Mouse (Mus musculus): Measurements from ENCODE around the gene Slc25a33.

Gene Slc25a33

DNA sequence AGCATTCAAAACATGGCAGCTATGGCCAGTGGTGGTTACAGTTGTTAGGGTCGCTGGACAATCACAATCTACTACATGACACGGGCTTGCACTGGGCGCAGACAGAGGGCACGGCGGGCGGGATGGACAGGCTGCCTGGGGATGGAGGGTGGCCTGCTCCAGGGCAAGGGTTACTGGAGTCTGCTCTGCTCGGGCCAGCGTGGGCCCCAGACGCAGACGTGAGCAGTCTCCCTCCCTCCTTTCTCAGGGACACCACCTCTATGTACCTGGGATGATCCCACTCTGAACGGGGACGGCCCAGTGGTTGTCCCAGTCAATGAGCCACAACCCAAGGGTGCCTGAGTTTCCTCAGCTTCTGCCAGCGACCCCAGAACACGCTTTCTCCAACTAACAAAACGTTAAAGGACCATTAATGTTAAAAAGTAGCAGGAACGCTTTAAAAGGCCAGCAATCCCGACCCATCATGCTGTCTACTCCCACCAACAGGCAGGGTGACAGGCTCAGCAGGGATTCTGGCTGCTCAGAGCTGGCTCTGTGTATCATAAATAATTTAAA lies 49.1 kb downstream of the Slc25a33 start:
- no peak for DNase-seq

DNA sequence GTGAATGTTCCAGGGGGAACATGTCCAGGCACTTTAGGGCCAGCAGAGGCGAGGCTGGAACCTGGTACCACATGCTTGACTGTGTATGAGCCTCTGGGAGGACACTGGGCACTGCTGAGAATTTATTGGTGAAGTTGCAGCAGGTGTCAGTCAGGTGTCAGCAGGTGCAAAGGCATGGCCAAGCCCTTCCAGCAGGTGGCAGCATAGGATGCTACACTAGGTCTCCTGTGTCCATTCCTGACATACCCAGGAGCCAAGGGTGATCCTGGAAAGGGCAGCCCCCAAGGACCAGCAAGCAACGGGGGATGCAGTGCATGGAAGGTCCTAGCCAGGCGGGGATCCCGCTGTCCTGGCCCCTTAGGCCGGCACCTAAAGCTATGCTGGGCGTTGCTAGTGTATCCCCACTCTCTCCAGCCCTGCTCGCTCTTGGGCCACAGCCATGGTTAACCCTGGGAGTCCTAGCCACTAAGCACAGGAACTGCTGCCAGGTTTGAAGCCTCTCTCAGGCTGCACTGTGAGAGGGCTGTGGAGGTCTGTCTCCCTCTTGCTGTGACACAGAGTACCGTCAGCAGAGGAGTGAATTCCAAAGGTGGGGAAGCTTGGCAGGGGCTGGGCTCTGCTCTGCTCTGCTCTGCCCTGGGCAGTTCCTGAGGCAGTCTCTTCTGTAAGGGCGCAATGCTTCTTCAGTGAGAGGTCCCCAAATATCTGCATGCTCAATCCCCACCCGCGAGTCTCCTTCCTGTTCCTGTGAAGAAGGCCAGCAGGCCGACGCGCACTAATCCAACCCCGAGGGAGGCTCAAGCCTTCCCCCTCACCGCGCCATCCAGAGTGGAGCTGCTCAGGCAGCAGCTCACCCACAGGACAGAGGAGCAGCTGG lies 50.0 kb downstream of the Slc25a33 start:
- peak in 1 of 2 experiments; percentile 46 for DNase-seq

DNA sequence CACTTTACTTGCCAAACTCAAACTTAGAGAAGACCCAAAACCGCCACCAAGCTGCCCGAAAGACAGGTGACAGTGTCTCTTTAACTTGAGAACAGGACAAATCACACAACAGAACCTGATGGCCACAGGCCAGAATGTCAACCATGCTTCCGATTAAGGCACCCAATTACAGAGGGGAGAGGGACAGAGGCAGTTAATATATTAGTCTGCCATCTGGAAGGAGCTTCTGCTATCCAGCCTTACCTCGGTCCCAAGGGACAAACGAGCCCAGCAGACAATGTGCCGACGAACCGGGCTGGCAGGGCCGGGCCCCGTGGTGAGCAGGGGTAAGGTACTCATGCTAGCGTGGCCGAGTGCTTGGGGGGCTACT lies 51.1 kb downstream of the Slc25a33 start:
- DNase-seq = no peak

DNA sequence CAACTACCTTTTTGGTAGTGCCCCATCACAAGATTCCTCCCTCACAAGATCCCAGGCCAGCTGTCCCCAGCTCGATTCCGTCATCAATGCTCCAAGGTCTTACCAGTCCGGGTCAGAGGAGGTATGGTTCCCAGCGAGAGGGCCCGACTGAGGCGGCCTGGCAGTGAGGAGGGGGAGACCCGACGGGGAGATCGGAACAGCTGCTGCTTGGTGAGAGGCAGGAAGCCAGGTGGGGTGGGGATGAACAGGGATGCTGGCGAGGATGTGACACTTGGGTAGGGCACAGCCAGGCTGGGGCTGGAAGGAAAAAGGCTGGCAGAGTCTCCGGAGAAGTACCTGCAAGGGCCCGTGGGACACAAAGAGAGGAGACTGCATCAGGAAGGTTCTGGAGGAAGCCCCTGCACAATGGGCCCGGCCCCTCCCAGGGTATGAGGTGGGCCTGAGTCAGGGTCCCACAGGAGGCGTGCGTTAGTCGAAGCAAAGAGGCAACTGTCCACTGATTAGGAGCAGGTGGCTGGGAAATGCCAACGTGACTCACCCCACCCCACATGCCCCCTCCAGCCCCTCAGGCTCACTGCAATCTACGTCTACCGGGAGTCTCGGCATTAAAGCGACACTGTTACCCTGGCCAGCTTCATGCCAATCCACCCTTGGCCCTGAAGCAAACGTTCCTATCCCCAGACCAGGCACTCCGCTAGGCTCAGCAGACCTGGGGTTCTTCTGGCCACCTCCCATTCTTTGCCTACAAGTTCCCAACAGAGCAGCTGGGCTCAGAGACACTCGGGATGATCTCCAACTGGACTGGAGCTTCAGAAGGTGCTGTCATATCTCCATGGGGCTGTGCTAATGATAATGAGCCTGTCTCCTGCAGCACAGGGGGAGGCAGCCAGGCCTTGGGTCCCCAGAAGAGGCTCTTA lies 51.7 kb downstream of the Slc25a33 start:
- DNase-seq = no peak

DNA sequence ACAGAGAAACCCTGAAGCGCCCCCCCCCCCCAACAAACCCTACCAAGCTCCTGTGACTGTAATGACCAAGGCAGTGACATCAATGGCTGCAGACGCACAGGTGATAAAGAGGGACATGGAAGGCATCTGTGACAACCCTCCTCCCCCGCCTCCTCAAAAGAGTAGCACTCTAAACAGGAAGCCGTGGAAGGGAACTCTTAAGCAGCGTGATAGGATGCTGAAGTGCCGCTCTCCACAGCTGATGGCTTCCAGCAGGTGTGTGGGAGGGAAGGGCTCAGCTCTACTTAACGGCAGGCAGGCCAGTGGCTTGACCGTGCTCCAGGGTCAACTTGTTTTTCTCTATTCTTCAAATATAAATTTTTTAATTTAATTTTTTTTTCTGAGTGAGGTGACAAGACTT lies 52.9 kb downstream of the Slc25a33 start:
- no peak for DNase-seq

DNA sequence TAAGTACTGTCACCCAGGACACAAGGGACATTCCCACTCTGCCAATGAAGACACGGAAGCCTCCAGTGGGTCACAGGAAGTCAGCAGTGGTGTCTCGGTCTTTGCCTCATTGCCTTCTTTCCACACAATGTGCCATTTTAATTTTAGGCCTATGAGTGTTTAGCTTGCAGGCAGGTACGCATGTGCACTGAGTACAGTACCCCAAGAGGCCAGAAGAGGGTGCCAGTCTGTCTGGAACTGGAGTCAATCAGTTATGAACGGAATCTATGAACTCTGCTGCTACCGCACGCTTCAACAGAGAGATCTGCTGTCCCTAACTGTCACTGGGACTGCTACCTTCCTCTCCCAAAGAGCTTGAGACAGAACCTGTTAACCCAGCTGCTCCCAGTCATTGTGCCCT lies 54.4 kb downstream of the Slc25a33 start:
- no peak for DNase-seq

DNA sequence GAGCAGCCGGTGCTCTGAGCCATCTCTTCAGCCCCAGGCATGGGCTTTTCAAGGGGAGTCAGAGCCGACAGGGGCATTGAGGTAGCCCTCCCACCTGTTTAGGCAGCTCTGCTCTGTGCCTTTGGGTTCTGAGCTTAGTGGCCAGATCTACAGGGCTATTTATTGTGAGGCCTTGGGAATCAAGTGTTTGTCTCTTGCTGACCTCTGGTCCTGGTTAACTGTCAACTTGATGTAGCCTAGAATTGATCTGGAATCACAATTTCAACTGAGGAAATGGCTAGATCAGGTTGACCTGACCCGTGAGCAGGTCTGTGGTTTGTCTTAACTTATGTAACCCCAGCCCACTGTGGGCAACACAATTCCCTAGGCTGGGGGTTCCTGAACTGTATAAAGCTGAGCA lies 59.5 kb downstream of the Slc25a33 start:
- DNase-seq = no peak

DNA sequence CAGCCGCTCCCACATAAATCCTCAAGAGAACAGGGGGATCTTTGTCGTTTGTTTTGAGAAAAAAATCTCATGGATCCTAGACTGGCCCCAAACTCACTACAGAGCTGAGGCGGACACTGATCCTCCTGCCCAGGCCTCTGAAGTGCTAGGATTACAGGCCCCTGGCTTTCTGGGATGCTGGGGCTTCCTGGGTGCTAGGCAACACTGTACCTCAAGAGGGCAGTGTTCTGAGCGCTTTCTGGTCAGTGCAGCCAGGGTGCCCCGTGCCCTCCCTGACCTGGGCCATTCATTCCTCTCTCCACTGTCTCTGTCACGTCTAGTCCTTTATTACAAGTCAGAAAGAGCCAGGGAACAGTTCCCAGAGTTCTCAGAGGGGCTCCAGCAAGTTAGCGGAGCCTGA lies 62.1 kb downstream of the Slc25a33 start:
- no peak for DNase-seq

DNA sequence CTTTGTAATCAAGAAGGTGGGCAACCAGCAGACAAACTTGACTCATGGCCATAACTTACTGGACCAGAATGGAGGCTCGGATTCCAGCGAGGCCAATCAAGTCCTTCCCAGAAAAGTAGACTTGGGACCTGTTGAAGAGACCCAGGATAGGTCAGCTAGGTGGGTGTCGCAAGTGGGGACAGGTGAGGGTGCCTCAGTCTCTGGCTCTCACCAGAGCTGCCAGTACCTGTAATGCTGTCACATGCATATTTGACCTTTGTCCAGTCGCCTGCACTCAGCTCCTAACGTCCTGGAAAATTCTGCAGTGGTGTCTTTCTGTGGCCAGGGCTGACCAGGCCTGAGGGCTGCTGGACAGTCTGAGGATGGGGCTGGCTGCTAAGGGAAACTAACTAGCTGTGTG lies 62.6 kb downstream of the Slc25a33 start:
- no peak for DNase-seq

DNA sequence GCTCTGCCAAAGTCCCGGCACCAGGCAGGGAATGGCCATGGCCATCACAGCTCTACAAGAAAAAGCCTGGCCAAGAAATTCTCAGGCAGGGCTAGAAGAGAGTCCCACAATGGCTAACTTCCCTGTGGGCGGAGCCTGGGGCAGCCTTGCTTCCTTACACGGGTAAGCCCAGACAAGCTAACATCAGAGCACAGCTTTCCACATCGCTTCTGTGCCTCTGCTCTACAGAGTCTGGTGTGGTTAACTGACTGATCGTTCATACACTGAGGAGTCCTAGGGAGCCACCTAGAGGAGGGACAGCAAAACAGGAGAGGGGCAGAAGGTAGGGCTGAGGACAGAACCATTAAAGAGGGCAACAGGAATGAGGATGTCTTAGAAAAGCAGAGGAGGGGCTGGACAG lies 63.6 kb downstream of the Slc25a33 start:
- peak; percentile 68 to 83 for DNase-seq

DNA sequence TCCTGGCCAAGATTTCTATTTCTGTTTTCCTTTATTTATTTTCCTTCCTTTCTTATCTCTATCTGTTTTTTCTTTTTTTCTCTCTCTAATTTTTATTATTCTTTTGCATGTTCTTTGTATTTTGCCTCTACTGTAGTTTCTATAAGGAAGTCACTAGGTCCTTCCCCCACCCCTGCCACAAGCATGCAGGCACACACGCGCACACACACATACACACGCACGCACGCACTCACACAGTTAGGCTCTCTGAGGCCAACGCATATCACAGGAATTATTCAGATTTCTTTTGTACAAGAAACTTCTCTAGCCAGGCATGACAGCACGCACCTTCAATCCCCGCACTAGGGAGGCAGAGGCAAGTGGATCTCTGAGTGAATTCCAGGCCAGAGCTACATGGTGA lies 68.1 kb downstream of the Slc25a33 start:
- no peak for DNase-seq

DNA sequence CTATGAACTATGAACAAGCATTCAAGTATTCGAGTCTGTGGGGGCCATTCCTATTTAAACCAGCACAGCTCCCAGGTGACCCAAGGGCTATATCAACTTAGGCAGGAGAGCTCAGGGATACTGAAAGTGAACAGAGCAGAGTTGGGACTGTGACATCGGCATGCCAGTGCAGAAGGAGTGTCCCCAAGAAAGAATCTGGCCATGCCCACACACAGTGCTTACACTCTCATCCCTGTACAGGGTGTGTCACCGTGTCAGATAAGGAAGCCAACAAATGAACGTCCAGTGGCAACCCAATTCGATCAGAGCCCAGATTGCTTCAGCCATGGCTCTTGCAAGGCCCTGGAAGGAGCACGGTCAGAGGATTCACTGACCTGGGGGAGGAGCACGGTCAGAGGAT lies 68.8 kb downstream of the Slc25a33 start:
- no peak for DNase-seq

DNA sequence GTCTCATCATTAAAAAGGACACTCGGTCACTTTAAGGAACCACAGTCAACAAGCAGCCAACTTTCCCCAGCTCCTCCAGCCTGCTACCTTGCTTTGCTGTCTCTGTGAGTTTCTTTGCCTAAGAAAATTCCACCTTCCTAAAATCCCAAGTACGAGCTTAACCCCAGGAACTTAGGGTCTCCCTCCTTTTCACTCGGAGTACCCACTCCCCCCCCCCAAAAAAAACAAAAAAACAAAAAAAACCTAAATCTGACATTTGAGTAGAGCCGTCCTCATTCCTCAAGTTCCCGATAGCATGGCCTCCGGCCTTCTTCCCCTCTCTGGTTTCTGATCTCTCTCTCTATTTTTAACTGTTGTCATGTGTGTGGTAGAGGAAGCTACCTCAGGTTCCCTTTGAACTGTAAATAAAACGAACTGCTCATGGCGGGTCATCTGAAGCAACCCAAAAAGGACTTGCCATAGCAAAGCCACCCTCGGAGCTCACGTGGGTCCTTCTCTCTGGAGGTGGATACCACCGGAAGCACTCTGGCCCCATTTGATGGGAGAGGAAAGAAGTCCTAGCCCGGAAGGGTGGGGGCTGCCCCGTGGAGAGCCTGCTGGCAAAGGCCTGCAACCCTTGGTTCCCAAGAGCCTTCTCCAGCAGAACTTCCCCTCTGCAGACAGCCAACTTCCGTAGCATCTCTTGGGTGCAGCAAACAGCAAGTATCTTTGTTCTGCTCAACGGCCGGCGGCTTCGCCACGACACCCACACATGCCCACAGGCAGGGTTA lies 71.7 kb downstream of the Slc25a33 start, which contains the start of gene Pik3cd:
Pik3cd (minus strand) TSS at position 362 of the 770 bp plus-strand sequence.
- DNase-seq = peak; percentile 43 to 67

DNA sequence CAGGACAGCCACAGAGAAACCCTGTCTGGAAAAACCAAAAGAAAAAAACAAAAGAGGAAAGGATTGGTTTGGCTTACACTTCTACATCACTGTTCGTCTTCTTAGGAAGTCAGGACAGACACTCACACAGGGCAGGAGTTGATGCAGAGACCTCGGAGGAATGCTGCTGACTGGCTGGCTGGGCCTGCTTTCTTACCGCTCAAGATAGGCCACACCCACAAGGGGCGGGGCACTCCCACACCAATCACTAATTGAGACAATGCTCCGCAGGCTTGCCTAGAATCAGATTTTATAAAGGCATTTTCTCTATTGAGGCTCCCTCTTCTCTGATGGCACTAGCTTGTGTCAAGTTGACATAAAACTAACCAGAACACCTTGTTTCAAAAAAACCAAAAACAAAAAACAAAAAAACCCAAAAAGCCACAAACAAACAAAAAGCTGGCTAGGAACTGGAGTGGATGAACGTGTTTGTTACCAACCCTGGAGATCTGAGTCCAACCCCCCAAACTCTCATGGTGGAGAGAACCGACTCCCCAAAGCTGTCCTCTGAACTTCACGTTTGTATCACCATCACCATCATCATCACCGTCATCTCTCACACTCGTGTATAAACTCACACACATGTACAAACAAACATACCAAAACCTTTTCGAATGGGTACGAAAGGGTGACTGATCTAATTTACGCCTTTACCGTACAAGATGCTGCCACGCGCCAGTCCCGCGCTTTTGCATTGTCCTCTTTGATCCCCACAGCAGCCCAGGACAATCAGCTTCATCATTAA lies 72.5 kb downstream of the Slc25a33 start:
- DNase-seq = peak; percentile 53 to 74

DNA sequence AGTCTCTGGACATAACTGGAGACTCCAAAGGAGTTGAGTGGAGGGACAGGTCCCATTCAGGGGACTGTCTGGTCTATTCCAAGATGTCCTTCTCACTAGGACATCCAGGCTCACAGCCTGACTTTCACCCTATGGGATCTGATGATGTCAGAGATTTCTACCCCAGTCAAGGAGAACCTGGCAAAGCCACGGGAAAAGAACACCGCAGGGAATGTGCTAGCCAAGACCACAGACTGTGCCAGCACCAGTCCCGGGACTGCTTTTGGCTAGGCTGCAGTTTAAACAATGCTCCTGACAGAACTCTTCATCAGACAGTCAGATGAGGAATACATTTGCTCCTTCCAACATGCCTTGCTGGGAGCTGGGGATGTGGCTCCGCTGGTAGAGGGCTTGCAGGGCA lies 74.1 kb downstream of the Slc25a33 start:
- no peak for DNase-seq

DNA sequence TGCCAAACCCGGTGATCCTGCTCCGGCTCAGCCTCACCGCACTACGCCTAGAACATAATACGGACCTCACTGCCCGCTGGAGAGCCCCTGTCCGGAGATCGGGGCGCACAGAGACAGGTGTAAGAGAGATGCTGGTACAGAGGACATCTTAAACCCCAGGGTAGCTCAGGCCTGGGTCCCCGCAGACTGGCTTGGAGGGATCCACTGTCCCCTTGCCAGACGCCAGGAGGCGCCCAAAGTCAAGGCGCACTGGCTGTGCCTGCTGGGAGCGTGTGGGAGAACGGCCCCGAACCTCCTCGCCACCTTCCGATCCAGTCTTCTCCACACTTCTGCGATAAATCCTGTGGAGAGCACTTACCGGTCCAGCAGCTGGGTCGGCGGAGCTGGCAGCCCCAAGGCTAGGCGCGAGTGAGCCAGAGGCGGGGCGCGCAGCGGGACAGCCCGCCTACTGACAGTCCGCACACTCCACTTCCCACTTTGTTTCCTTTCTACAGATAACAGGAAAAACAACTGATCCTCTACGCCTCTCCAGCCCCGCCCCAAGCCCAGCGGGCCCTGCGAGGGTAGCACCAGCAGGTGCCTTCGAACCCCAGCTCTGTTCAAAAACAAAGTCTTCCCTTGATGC lies 75.8 kb downstream of the Slc25a33 start:
- DNase-seq = peak; percentile 55 to 75

DNA sequence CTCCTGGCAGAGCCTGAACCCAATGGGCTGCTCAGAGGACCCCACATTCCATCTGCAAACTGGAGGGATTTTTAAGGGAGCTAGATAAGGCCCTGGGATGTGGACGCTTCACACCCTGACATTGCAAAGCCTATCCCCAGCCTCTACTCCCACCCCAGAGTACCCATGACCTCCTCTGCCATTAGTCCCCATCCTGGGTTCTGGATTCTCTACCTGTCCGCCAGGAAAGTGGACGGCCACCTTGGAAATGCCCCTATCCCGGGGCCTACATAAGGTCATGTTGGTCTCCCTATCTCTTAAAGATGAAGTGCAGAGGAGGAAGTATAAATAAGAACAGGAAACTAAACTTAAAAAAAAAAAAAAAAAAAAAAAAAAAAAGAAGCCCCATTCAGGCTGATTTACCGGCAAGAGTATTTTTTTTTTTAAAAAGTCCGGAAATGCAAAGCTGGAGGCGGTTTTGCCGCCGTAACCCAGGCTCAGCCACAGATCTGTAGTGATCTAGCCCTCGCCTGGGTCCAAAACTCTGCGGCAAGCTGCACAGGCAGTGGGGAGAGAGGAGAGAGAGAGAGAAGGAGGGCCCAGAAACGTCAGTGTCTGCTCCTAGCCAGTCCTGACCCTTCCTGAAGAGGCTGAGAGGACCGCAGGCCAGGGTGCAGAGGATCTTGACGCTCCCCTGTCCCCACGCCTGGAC lies 76.4 kb downstream of the Slc25a33 start:
- DNase-seq = peak in 1 of 2 experiments; percentile 66

DNA sequence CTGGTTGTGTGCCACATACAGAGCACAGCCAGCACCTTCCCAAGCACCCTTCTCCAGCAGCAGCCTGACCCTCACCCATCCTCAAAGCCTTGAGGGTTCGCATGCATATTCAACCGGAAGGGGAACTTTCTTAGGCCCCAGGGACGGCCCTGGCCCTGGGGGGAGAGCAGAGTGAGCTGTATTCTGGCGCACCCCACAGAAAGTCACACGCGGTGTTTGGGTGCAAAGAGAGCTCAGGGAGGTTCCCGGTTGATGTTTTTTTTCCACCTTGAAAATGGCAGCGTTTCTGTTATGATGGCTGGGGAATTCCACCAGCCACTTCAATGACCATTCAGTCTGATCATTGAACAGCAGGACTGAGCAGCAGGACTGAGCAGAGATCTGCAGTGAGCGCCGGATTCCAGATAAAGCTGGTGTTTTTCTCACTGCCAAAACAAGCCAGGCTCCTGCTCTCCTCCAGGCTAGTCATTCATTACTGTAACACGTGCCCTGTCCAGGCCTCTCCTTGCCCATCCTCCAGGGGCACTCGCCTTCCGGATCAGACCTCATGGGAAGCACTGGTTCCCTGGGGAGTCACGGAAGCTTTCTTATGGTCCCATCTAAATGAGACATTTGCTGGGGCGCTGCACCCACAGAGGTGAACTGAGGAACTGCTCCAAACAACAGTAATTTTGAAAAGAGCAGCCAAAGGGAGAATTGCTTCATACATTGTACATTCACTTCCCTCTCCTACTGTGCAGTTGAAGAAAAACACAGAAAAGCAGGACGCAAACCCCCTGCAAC lies 77.7 kb downstream of the Slc25a33 start:
- DNase-seq = peak in 1 of 2 experiments; percentile 39

All from thymus, adult 18-20 months (tissue).